Mouse (Mus musculus): ENCODE results near the gene Hyls1. TPM values are rescaled to one million over a fixed set of nuclear protein-coding genes. Genes with fewer than 3 reads are reported as not detected.
"Not testable (repeated sequence)": the region's sequence is repeated elsewhere in the genome, so short reads cannot be mapped to it uniquely, and the experiment has no call there.

Gene Hyls1
- polyA plus RNA-seq (2014; fragmentation: Nextera tagmentation; extraction: Ambion mirVana): 12.8 and 14.1 TPM in 2 replicates

DNA sequence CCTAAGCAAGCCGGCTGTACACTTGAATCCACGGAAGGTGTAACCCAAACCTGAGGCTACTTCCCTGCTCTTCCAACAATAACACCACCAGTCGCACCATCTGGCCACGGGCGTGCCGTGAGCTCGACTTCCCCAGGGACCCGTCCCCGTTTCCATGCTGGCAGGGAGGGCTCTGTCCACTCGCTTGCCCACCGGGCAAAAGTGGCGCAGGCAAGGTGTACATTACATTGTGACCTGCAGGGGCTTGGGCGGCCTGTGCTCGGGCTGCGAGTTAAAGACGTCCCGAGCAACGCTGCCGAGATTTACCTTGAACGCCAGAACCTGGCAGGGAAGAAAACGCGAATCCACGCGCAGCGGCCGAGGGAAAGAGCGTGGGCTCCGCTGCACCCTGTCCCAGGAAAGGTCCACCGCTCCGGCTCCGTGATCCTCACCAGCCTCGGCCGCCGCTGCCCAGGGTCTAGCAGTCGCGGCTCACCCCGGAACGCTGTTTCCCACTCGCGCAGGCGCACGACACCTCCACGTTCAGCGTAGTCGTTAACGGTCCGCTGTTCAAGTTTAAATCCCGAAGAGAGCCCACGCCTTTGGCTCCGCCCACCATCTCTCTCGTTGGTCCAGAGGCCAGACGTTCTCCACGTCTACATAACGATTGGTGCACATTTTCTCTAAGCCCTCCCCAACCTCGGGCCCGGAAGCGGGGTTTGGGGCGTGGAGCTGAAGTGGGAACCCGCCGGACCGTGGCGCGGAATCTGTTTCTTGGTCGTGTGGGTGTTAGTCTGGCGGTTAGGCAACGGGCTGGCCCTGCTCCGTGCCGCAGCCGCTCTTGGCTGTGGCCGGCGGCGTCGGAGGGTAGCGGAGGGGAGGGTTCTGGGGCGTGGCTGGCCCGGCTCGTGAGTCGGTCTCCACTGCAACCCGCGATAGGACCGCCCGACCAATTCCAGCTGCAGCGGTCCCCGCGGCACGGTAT, at the start of gene Hyls1, which contains the start of gene Pate2:
TSS of gene Hyls1 (minus strand) at position 828 of the 964 bp plus-strand sequence.
TSS of gene Pate2 (plus strand) at position 714 of the 964 bp plus-strand sequence.
- Histone ChIP-seq H3K9me3 (ENCODE audit: control insufficient read depth, low read length) (no peaks in the 10 kb centered on the region), H3K27ac (ENCODE audit: low read depth, low read length) (peak within 1 kb of the TSS; percentile 93), H3K4me1 (replicated peaks; ENCODE audit: control insufficient read depth, insufficient read depth, low read length) (no peaks in the 10 kb centered on the region), H3K27me3 (replicated peaks; ENCODE audit: control insufficient read depth, insufficient read depth, low read length) (peaks cover 12% of the 10 kb centered on the region), H3K36me3 (ENCODE audit: control insufficient read depth, insufficient read depth, low read length) (peaks cover 11% of the 10 kb centered on the region; the same call in 1 of the 2 replicates), H3K4me3 (ENCODE audit: low read depth, low read length) (peak within 1 kb of the TSS; percentile 77), H3K9ac (ENCODE audit: low read depth, low read length) (peak within 1 kb of the TSS; percentile 92), H3K4me2 (peak within 1 kb of the TSS; percentile 85)
- peak; percentile 96 for ATAC-seq (replicated peaks; ENCODE audit: low FRiP score)
- WGBS: under 1% methylated on average over 86 of the region's 86 CpGs
- DNase-seq (ENCODE audit: low spot score): peak; percentile 90

DNA sequence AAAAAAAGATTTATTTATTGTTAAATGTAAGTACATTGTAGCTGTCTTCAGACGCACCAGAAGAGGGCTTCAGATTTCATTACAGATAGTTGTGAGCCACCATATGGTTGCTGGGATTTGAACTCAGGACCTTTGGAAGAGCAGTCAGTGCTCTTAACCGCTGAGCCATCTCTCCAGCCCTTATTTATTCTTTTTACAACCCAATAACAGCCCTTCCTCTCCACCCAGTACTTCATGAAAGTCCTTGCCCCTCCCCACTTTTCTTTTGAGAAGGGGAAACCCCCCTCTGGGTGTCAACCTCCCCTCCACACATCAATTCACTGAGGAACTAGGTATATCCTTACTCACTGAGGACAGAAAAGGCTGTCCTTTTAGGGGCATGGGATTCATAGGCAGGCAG, 46.6 kb upstream of the Hyls1 start:
- H3K9ac ChIP-seq (ENCODE audit: low read depth, low read length); H3K4me1 ChIP-seq (replicated peaks; ENCODE audit: control insufficient read depth, insufficient read depth, low read length); ATAC-seq (replicated peaks; ENCODE audit: low FRiP score); DNase-seq (ENCODE audit: low spot score); H3K27ac ChIP-seq (ENCODE audit: low read depth, low read length); H3K4me3 ChIP-seq (ENCODE audit: low read depth, low read length); H3K36me3 ChIP-seq (ENCODE audit: control insufficient read depth, insufficient read depth, low read length); H3K4me2 ChIP-seq; H3K9me3 ChIP-seq (ENCODE audit: control insufficient read depth, low read length); H3K27me3 ChIP-seq (replicated peaks; ENCODE audit: control insufficient read depth, insufficient read depth, low read length): not testable (repeated sequence)
- 53% methylated on average over 2 of the region's 2 CpGs for WGBS

DNA sequence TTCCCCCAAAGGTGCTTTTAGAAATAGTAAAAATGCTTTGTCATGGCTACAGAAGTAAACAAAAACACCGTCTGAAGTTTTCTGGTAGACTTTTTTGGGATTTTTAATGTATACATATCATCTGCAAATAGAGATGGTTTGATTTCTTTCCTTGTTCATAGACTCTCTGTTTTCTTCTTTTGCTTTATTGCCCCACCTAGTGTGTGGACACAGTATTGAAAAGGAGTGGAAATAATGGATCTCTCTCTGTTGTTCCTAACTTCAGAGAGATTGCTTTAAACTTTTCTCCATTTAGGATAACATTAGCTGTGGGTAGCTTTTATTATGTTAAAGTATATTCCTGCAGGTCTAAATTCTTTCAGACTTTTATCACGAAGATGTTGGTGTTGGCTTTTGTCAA, 43.8 kb upstream of the Hyls1 start:
- no peaks in the 10 kb centered on the region for H3K27me3 ChIP-seq (replicated peaks; ENCODE audit: control insufficient read depth, insufficient read depth, low read length)
- 29% methylated on average over 2 of the region's 2 CpGs for WGBS
- no peak for ATAC-seq (replicated peaks; ENCODE audit: low FRiP score)

DNA sequence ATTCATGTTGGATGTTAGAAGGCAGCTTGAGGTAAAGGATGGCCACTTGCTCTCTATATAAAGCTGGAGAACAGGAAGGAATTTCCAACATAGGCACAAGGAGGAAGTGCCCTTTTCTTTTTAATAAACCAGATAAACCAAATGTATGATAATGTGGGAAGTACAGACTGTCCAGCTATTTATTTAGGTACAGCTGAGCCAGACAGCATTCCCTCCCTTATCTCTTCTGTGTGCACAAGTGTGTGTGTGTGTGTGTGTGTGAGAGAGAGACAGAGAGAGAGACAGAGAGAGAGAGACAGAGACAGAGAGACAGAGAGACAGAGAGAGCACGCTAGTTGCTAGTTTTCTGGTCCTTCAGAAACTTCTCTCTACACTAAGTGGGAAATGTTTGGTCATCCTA, 41.6 kb upstream of the Hyls1 start, which contains the start of gene Pate4:
TSS of gene Pate4 (minus strand) at position 101 of the 400 bp plus-strand sequence.
- no peak for ATAC-seq (replicated peaks; ENCODE audit: low FRiP score)
- no peak for DNase-seq (ENCODE audit: low spot score)
- H3K27me3 ChIP-seq (replicated peaks; ENCODE audit: control insufficient read depth, insufficient read depth, low read length): no peaks in the 10 kb centered on the region
- no peaks in the 10 kb centered on the region for H3K4me1 ChIP-seq (replicated peaks; ENCODE audit: control insufficient read depth, insufficient read depth, low read length)
- no peak within 1 kb of the TSS for H3K4me2 ChIP-seq
- H3K27ac ChIP-seq (ENCODE audit: low read depth, low read length): no peak within 1 kb of the TSS
- WGBS: 76% methylated on average over 1 of the region's 1 CpGs
- no peaks in the 10 kb centered on the region for H3K9me3 ChIP-seq (ENCODE audit: control insufficient read depth, low read length)
- H3K9ac ChIP-seq (ENCODE audit: low read depth, low read length): no peak within 1 kb of the TSS
- no peaks in the 10 kb centered on the region for H3K36me3 ChIP-seq (ENCODE audit: control insufficient read depth, insufficient read depth, low read length)
- no peak within 1 kb of the TSS for H3K4me3 ChIP-seq (ENCODE audit: low read depth, low read length)

More for the DNA sequence above, 43.8 kb upstream of the Hyls1 start:
- no peak overlapping the region for H3K27ac ChIP-seq (ENCODE audit: low read depth, low read length)
- H3K4me3 ChIP-seq (ENCODE audit: low read depth, low read length): no peak overlapping the region
- DNase-seq (ENCODE audit: low spot score): no peak
- H3K4me1 ChIP-seq (replicated peaks; ENCODE audit: control insufficient read depth, insufficient read depth, low read length): no peaks in the 10 kb centered on the region
- no peaks in the 10 kb centered on the region for H3K36me3 ChIP-seq (ENCODE audit: control insufficient read depth, insufficient read depth, low read length)
- H3K9ac ChIP-seq (ENCODE audit: low read depth, low read length): no peak overlapping the region
- H3K4me2 ChIP-seq: no peak overlapping the region
- H3K9me3 ChIP-seq (ENCODE audit: control insufficient read depth, low read length): no peaks in the 10 kb centered on the region

DNA sequence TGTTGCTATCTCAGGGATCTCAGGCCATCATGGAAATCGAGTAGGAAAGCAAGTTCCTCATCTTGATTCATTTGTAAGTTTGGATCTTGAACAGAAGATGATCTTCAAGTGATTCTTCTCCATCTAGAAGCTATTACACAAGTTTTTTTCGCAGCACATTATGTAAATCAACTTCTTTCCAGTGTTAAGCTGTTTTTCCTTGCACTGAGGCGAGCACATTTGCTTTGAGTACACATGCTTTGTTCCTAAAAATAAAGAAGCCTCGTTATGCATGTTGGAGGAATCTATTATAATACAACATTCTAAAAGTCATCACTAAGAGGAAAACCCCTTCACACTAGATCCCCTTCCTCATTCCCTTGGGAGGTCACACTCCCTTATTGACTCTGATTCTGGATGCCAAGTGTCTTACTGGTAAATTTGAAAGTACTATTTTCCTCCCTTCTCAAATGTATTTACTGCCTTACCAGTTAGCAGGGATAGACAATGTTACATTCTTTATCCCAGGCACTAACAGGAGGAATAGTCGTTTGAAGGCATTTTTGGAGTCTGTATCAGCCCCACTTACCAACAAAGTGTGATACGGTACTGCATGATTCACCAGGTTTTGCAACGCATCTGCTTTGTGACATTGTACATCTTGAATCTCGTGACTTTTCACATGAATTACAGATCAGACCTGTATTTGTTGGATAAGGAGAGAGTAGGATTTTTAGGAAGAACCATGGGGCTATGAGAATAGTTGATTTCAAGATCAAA, 37.6 kb upstream of the Hyls1 start:
- Histone ChIP-seq H3K27me3 (replicated peaks; ENCODE audit: control insufficient read depth, insufficient read depth, low read length) (no peaks in the 10 kb centered on the region), H3K4me3 (ENCODE audit: low read depth, low read length) (no peak overlapping the region), H3K4me2 (no peak overlapping the region), H3K36me3 (ENCODE audit: control insufficient read depth, insufficient read depth, low read length) (no peaks in the 10 kb centered on the region), H3K9me3 (ENCODE audit: control insufficient read depth, low read length) (no peaks in the 10 kb centered on the region), H3K9ac (ENCODE audit: low read depth, low read length) (no peak overlapping the region), H3K27ac (ENCODE audit: low read depth, low read length) (no peak overlapping the region), H3K4me1 (replicated peaks; ENCODE audit: control insufficient read depth, insufficient read depth, low read length) (no peaks in the 10 kb centered on the region)
- ATAC-seq (replicated peaks; ENCODE audit: low FRiP score): no peak
- DNase-seq (ENCODE audit: low spot score): no peak
- WGBS: 60% methylated on average over 8 of the region's 8 CpGs

DNA sequence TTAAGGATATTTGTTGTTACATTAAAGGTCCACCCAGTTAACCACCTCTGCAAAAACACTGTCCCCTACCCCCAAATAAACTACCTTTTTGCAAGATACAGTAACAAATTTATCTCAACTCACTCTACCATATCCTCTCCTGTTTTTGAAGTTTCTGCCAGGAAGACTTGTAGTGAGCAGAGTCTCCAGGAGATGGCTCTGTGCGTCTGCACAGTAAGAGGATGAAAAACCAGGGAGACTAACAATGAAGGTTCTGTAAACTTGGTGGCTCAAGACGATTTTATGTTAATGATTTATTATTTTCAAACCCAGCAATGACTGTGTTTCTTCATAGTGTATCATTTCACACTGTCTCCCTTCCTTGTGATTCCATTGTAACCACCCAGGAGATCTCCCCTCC, 22.7 kb upstream of the Hyls1 start:
- 13% methylated on average over 2 of the region's 2 CpGs for WGBS
- DNase-seq (ENCODE audit: low spot score) (no peak), ATAC-seq (replicated peaks; ENCODE audit: low FRiP score) (no peak)
- Histone ChIP-seq H3K4me1 (replicated peaks; ENCODE audit: control insufficient read depth, insufficient read depth, low read length) (no peaks in the 10 kb centered on the region), H3K27ac (ENCODE audit: low read depth, low read length) (no peak overlapping the region), H3K36me3 (ENCODE audit: control insufficient read depth, insufficient read depth, low read length) (no peaks in the 10 kb centered on the region), H3K4me2 (no peak overlapping the region), H3K9me3 (ENCODE audit: control insufficient read depth, low read length) (no peaks in the 10 kb centered on the region), H3K4me3 (ENCODE audit: low read depth, low read length) (no peak overlapping the region), H3K9ac (ENCODE audit: low read depth, low read length) (no peak overlapping the region), H3K27me3 (replicated peaks; ENCODE audit: control insufficient read depth, insufficient read depth, low read length) (no peaks in the 10 kb centered on the region)

DNA sequence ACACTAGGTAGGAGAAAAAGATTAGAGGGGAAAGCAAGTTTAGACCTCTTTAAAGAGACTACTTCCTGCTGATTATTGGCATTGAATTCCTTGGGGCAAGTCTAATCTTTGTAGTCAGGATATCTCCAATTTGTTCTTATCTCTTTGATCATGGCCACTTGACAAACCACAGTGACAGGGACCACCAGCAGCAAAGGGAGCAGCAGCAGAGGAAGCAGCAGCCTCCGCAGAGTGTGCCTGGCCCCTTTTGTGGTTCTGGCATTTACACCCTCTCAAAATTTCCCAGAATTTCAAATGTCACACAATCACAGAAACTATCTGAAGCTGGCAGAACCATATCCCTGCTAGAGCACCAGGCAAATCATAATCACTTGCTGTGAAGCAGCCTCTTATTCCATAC, 17.5 kb upstream of the Hyls1 start:
- H3K9me3 ChIP-seq (ENCODE audit: control insufficient read depth, low read length): no peaks in the 10 kb centered on the region
- no peaks in the 10 kb centered on the region for H3K27me3 ChIP-seq (replicated peaks; ENCODE audit: control insufficient read depth, insufficient read depth, low read length)
- no peak overlapping the region for H3K9ac ChIP-seq (ENCODE audit: low read depth, low read length)
- no peak overlapping the region for H3K4me2 ChIP-seq
- no peaks in the 10 kb centered on the region for H3K4me1 ChIP-seq (replicated peaks; ENCODE audit: control insufficient read depth, insufficient read depth, low read length)
- DNase-seq (ENCODE audit: low spot score) (no peak), ATAC-seq (replicated peaks; ENCODE audit: low FRiP score) (no peak)
- no peaks in the 10 kb centered on the region for H3K36me3 ChIP-seq (ENCODE audit: control insufficient read depth, insufficient read depth, low read length)
- 15% methylated on average over 1 of the region's 1 CpGs for WGBS
- no peak overlapping the region for H3K27ac ChIP-seq (ENCODE audit: low read depth, low read length)
- no peak overlapping the region for H3K4me3 ChIP-seq (ENCODE audit: low read depth, low read length)

DNA sequence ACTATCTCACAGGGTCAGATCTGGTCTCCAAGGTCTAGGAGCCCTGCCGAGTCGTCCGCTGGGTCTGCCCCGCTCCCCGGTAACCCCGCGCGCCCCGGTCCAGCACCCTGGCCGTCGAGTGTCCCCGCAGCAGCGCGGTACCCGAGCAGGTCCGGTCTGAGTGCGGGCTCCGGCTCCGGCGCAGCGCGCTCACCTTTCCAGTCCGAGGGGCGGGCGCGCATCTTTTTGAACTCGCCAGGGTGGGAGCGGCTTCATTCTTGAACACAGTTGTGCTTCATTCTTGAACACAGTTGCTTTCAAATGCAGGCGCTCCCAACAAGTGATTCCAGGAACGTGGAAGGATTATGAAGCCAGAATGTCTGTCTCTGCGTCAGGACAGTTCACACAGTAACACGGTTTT, 4.2 kb upstream of the Hyls1 start:
- Histone ChIP-seq H3K27me3 (replicated peaks; ENCODE audit: control insufficient read depth, insufficient read depth, low read length) (peaks cover 12% of the 10 kb centered on the region), H3K4me2 (peak overlapping the region; percentile 53), H3K9ac (ENCODE audit: low read depth, low read length) (no peak overlapping the region), H3K4me3 (ENCODE audit: low read depth, low read length) (peak overlapping the region; percentile 29), H3K4me1 (replicated peaks; ENCODE audit: control insufficient read depth, insufficient read depth, low read length) (no peaks in the 10 kb centered on the region), H3K9me3 (ENCODE audit: control insufficient read depth, low read length) (no peaks in the 10 kb centered on the region), H3K27ac (ENCODE audit: low read depth, low read length) (no peak overlapping the region), H3K36me3 (ENCODE audit: control insufficient read depth, insufficient read depth, low read length) (no peaks in the 10 kb centered on the region)
- no peak for ATAC-seq (replicated peaks; ENCODE audit: low FRiP score)
- DNase-seq (ENCODE audit: low spot score): no peak
- 7% methylated on average over 32 of the region's 32 CpGs for WGBS
